Mouse (Mus musculus) Muller cell, postnatal 12 days (primary cell): ENCODE measurements around the gene Rad51c.
A peak's percentile ranks its signal among the peaks of the same experiment; 100 is the strongest.

Source experiments
- DNase-seq: peaks from one replicate; pipeline ENCODE4 v3.0.0-alpha.2; 2015; ENCODE audit errors: inconsistent ontology term

The Rad51c gene

GRCm38 (mm10) chr11:87367061-87367460 lies 37.7 kb downstream of the Rad51c start:
- no peak for DNase-seq

DNA sequence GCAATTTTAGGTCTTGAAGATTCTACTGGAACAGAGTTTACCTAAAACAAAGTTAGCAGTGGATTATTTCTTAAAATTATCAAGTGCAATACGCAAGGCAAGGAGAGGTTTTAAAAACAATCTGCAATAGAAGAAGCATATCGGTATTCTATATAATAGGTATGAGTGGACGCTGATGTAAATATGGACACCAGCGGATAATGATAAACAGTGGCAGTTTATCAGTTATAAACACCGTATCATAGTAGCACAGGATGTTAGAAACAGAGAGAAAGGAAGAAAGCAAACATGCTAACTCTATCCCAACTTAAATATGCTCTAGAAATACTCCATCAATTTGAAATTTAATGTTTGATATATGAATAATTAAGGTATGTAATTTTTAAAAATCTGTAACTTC lies 39.6 kb downstream of the Rad51c start:
- DNase-seq = no peak

- no peak for DNase-seq
Measured at GRCm38 (mm10) chr11:87359262-87359612, 45.5 kb downstream of the Rad51c start.

- peak; percentile 85 for DNase-seq
Measured at GRCm38 (mm10) chr11:87358331-87359261, 46.2 kb downstream of the Rad51c start, which contains the start of gene Ppm1e. Gene Ppm1e (minus strand): TSS chr11:87359023.

GRCm38 (mm10) chr11:87357317-87358300 lies 47.1 kb downstream of the Rad51c start:
- DNase-seq = peak; percentile 16

DNA sequence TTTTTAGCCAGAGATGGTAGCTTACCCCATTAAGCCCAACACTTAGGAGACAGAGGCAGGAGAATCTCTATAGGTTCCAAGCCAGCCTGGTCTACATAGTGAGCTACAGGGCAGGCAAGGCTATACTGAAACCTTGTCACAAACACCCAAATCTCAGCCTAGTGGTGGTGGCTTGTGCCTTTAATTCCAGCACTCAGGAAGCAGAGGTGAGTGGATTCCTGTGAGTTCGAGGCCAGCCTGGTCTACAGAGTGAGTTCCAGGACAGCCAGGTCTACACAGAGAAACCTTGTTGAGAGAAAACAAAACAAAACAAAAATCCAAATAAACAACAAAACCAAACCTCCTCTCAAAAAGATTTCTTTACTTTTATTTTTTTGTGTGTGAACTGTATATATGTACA lies 49.9 kb downstream of the Rad51c start:
- DNase-seq = no peak

GRCm38 (mm10) chr11:87353646-87354170 lies 51.0 kb downstream of the Rad51c start:
- no peak for DNase-seq
